Mouse (Mus musculus) midbrain, embryonic 12.5 days (tissue): ENCODE results near the gene Serinc3. TPM values are rescaled to one million over a fixed set of nuclear protein-coding genes. Genes with fewer than 3 reads are reported as not detected.
"Not testable (repeated sequence)": the region's sequence is repeated elsewhere in the genome, so short reads cannot be mapped to it uniquely, and the experiment has no call there.

Experiments used
- ATAC-seq: fragments of 200-750 bp; cut with Nextera tagmentation; 2 replicates; pipeline ENCODE4 v1.8.0; 2017; ENCODE audit warnings: low read depth, moderate TSS enrichment, moderate library complexity; ENCODE audit not compliant: low FRiP score
- H3K27ac ChIP-seq: fragments of 300-500 bp; sonication (generic); replicated peaks from 2 replicates; pipeline ENCODE4 v1.5.1; 2016; ENCODE audit warnings: mild to moderate bottlenecking
- H3K27me3 ChIP-seq: fragments of 300-500 bp; sonication (generic); 2 replicates; pipeline ENCODE4 v1.6.1; 2016; ENCODE audit warnings: mild to moderate bottlenecking
- H3K36me3 ChIP-seq: fragments of 300-500 bp; sonication (generic); 2 replicates; pipeline ENCODE4 v1.6.1; 2016
- H3K4me1 ChIP-seq: fragments of 300-500 bp; sonication (generic); 2 replicates; pipeline ENCODE4 v1.6.1; 2016
- H3K4me2 ChIP-seq: fragments of 300-500 bp; sonication (generic); replicated peaks from 2 replicates; pipeline ENCODE4 v1.6.1; 2016; ENCODE audit warnings: mild to moderate bottlenecking, moderate library complexity
- H3K4me3 ChIP-seq: fragments of 300-500 bp; sonication (generic); 2 replicates; pipeline ENCODE4 v1.5.1; 2016; ENCODE audit warnings: mild to moderate bottlenecking
- H3K9ac ChIP-seq: fragments of 300-500 bp; sonication (generic); replicated peaks from 2 replicates; pipeline ENCODE4 v1.6.1; 2016; ENCODE audit warnings: mild to moderate bottlenecking, moderate library complexity
- H3K9me3 ChIP-seq: fragments of 300-500 bp; sonication (generic); 2 replicates; pipeline ENCODE4 v1.6.1; 2016; ENCODE audit warnings: mild to moderate bottlenecking
- WGBS: fragments of 180-500 bp; shearing (Covaris S2); methylation state at CpG from one replicate; pipeline ENCODE4 v1.1.7; 2016; 5-methylcytosine and 5-hydroxymethylcytosine counted together
- polyA plus RNA-seq: library from polyadenylated mRNA; unstranded; fragments of >200 nt; fragmentation: Nextera tagmentation; extraction: Ambion mirVana; gene quantifications from 2 replicates; pipeline ENCODE4 v1.2.1, GENCODE M21; 2016

Serinc3 gene
- polyA plus RNA-seq, 1 experiment from 2014 or later = 35.0 TPM

- Histone ChIP-seq H3K9ac (no peak overlapping the region), H3K36me3 (no peaks in the 10 kb centered on the region), H3K4me3 (no peak overlapping the region), H3K4me2 (no peak overlapping the region), H3K27me3 (no peaks in the 10 kb centered on the region), H3K27ac (no peak overlapping the region), H3K9me3 (no peaks in the 10 kb centered on the region), H3K4me1 (peaks cover 18% of the 10 kb centered on the region)
- no peak for ATAC-seq
- 85% methylated on average over 5 of the region's 5 CpGs for WGBS
Observed at GRCm38 (mm10) chr2:163660103-163660701, 15.3 kb upstream of the Serinc3 start.

- ATAC-seq = no peak
- H3K27me3 ChIP-seq = no peaks in the 10 kb centered on the region
- H3K27ac ChIP-seq = no peak overlapping the region
- peak overlapping the region; percentile 60 for H3K4me2 ChIP-seq
- H3K36me3 ChIP-seq = no peaks in the 10 kb centered on the region
- H3K9me3 ChIP-seq = no peaks in the 10 kb centered on the region
- peaks cover 18% of the 10 kb centered on the region for H3K4me1 ChIP-seq
- peak overlapping the region; percentile 60; the same call in 1 of the 2 replicates for H3K9ac ChIP-seq
- H3K4me3 ChIP-seq = peak overlapping the region; percentile 61
- WGBS = 81% methylated on average over 12 of the region's 12 CpGs
Observed at GRCm38 (mm10) chr2:163659431-163659830, 14.5 kb upstream of the Serinc3 start.

- Histone ChIP-seq H3K27ac (no peak overlapping the region), H3K9me3 (no peaks in the 10 kb centered on the region)
- WGBS = under 1% methylated on average over 8 of the region's 8 CpGs
Observed at GRCm38 (mm10) chr2:163658941-163659340, 14.0 kb upstream of the Serinc3 start.

GRCm38 (mm10) chr2:163657975-163658886 lies 13.3 kb upstream of the Serinc3 start, which contains the start of gene Pkig:
TSS of gene Pkig (plus strand) at chr2:163658386.
- Histone ChIP-seq H3K4me3 (peak within 1 kb of the TSS; percentile 61), H3K9me3 (no peaks in the 10 kb centered on the region), H3K27ac (peak within 1 kb of the TSS; percentile 72), H3K36me3 (no peaks in the 10 kb centered on the region), H3K4me2 (peak within 1 kb of the TSS; percentile 60), H3K9ac (peak within 1 kb of the TSS; percentile 60), H3K27me3 (no peaks in the 10 kb centered on the region), H3K4me1 (peaks cover 18% of the 10 kb centered on the region)
- under 1% methylated on average over 65 of the region's 71 CpGs for WGBS
- ATAC-seq = peak; percentile 92

More at GRCm38 (mm10) chr2:163658941-163659340, 14.0 kb upstream of the Serinc3 start:
- ATAC-seq = 0 out of 2 replicates have a peak, but pooled peaks have one; percentile 2
- Histone ChIP-seq H3K4me2 (peak overlapping the region; percentile 60), H3K4me3 (peak overlapping the region; percentile 61), H3K9ac (peak overlapping the region; percentile 60), H3K36me3 (no peaks in the 10 kb centered on the region), H3K27me3 (no peaks in the 10 kb centered on the region), H3K4me1 (peaks cover 18% of the 10 kb centered on the region)

GRCm38 (mm10) chr2:163657486-163657885 lies 12.6 kb upstream of the Serinc3 start:
- H3K4me1 ChIP-seq = peaks cover 18% of the 10 kb centered on the region
- H3K4me3 ChIP-seq = no peak overlapping the region
- H3K27ac ChIP-seq = no peak overlapping the region
- no peaks in the 10 kb centered on the region for H3K9me3 ChIP-seq
- H3K9ac ChIP-seq = no peak overlapping the region
- WGBS = 80% methylated on average over 2 of the region's 2 CpGs
- ATAC-seq = no peak
- H3K27me3 ChIP-seq = no peaks in the 10 kb centered on the region
- H3K4me2 ChIP-seq = no peak overlapping the region
- no peaks in the 10 kb centered on the region for H3K36me3 ChIP-seq

- ATAC-seq, H3K4me2 ChIP-seq, H3K9ac ChIP-seq, H3K27me3 ChIP-seq, H3K27ac ChIP-seq, H3K4me1 ChIP-seq, H3K9me3 ChIP-seq, H3K36me3 ChIP-seq, H3K4me3 ChIP-seq: not testable (repeated sequence)
- WGBS = 92% methylated on average over 8 of the region's 12 CpGs
Observed at GRCm38 (mm10) chr2:163655699-163656098, 10.8 kb upstream of the Serinc3 start.

GRCm38 (mm10) chr2:163646461-163647080 lies 1.6 kb upstream of the Serinc3 start:
- no peak for ATAC-seq
- Histone ChIP-seq H3K4me1 (peaks cover 13% of the 10 kb centered on the region), H3K4me2 (no peak overlapping the region), H3K4me3 (no peak overlapping the region), H3K9me3 (peaks cover 8% of the 10 kb centered on the region), H3K9ac (no peak overlapping the region), H3K36me3 (no peaks in the 10 kb centered on the region), H3K27me3 (no peaks in the 10 kb centered on the region), H3K27ac (no peak overlapping the region)
- 84% methylated on average over 5 of the region's 5 CpGs for WGBS

GRCm38 (mm10) chr2:163645700-163646460 lies 949 bp upstream of the Serinc3 start:
- no peaks in the 10 kb centered on the region for H3K36me3 ChIP-seq
- no peak overlapping the region for H3K9ac ChIP-seq
- H3K4me1 ChIP-seq = peaks cover 13% of the 10 kb centered on the region
- no peaks in the 10 kb centered on the region for H3K27me3 ChIP-seq
- ATAC-seq = no peak
- 79% methylated on average over 11 of the region's 11 CpGs for WGBS
- H3K9me3 ChIP-seq = peaks cover 8% of the 10 kb centered on the region
- no peak overlapping the region for H3K4me2 ChIP-seq
- H3K27ac ChIP-seq = peak overlapping the region; percentile 99; the same call in 1 of the 2 replicates
- H3K4me3 ChIP-seq = peak overlapping the region; percentile 93; the same call in 1 of the 2 replicates

GRCm38 (mm10) chr2:163644047-163644446 lies 884 bp downstream of the Serinc3 start:
- H3K4me3 ChIP-seq = peak overlapping the region; percentile 93
- H3K9me3 ChIP-seq = no peaks in the 10 kb centered on the region
- H3K27ac ChIP-seq = peak overlapping the region; percentile 99
- ATAC-seq = no peak
- 11% methylated on average over 4 of the region's 4 CpGs for WGBS
- peak overlapping the region; percentile 58 for H3K4me2 ChIP-seq
- H3K4me1 ChIP-seq = peaks cover 15% of the 10 kb centered on the region
- no peaks in the 10 kb centered on the region for H3K36me3 ChIP-seq
- no peaks in the 10 kb centered on the region for H3K27me3 ChIP-seq
- H3K9ac ChIP-seq = peak overlapping the region; percentile 90

- no peak for ATAC-seq
- H3K27ac ChIP-seq = no peak overlapping the region
- H3K4me1 ChIP-seq = peaks cover 15% of the 10 kb centered on the region
- H3K4me3 ChIP-seq = peak overlapping the region; percentile 93
- H3K36me3 ChIP-seq = no peaks in the 10 kb centered on the region
- peak overlapping the region; percentile 58 for H3K4me2 ChIP-seq
- 67% methylated on average over 2 of the region's 2 CpGs for WGBS
- H3K27me3 ChIP-seq = no peaks in the 10 kb centered on the region
- H3K9ac ChIP-seq = peak overlapping the region; percentile 90
- no peaks in the 10 kb centered on the region for H3K9me3 ChIP-seq
Observed at GRCm38 (mm10) chr2:163643576-163643971, 1.4 kb downstream of the Serinc3 start.
